Mouse (Mus musculus) lung, postnatal 10 days (tissue): ENCODE results near the gene Mrto4.

Source experiments
- DNase-seq: peaks from one replicate; pipeline ENCODE4 v3.0.0; 2021

Mrto4 gene

DNA sequence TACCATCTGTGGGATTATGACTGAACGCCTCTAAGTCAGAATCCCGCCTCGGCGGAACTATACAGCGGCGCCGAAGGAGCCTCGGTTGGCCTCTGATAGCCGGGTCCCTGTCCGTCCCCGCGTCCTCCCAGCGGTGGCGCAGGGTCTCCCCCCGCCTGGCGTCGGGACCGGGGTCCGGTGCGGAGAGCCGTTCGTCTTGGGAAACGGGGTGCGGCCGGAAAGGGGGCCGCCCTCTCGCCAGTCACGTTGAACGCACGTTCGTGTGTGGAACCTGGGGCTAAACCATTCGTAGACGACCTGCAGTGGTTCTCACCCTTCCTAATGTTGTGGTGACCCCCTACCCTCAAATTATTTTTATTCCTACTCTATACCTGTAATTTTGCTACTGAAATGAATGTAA lies 14.2 kb downstream of the Mrto4 start:
- DNase-seq: no peak

- DNase-seq: peak; percentile 88
These were observed 15.4 kb downstream of the Mrto4 start for GRCm38 (mm10) chr4:139336822-139337483.

GRCm38 (mm10) chr4:139335507-139335906 lies 16.9 kb downstream of the Mrto4 start:
- DNase-seq: no peak

- no peak for DNase-seq
These were observed 17.6 kb downstream of the Mrto4 start for GRCm38 (mm10) chr4:139334631-139335295.

DNA sequence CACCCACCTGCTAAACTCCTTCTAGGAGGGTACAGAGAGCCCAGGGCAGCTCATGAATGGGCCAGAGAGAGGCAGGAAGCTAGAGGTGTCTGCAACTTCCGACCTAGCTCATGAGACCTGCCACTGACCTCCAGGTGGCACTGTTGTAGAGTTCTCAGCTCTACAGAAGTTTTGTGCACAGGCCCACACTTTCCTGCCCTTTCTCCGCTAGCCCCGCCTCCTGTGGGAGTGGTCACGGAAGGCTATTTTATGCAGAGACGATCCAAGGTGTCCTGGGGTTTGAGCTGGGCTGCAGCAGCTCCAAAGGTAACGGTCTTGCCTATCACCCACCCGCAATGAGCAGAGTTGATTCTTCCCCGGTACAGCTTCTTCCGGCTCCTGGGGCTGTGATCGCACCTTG lies 21.8 kb downstream of the Mrto4 start:
- peak; percentile 91 for DNase-seq

DNA sequence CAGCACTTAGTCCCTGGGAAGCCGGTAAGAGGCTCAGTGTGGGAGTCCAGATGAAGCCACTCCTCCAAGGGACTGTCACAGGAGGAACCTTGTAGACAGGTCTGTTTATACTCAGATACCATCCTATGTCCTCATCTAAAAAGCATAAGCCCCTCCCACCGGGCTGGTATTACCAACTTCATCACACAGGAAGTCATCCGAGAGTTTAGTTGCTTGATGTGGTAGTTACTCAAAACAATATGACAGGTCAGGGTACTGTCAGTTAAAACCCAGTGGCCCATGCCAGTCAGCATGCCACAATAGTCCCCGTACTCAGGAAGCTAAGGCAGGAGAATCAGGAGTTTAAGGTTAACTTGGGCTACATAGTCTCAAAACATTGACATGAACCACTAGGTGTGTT lies 32.6 kb downstream of the Mrto4 start:
- no peak for DNase-seq

GRCm38 (mm10) chr4:139318449-139318848 lies 33.9 kb downstream of the Mrto4 start:
- no peak for DNase-seq

DNA sequence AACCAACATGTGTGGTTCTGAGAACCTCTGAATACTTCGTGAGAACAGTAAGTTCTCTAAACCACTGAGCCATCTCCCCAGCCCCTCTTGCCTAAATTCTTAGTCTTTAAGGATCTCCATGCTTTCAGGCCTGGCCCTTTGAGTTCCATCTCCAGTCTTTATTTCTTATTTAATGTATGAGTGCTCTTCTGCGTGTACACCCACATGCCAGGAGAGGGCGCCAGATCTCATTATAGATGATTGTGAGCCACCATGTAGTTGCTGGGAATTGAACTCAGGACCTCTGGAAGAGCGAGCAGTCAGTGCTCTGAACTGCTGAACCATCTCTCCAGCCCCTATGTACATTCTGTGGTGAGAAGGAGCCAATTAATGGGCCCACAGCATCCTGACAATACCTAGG lies 39.7 kb downstream of the Mrto4 start:
- DNase-seq: peak; percentile 56

DNA sequence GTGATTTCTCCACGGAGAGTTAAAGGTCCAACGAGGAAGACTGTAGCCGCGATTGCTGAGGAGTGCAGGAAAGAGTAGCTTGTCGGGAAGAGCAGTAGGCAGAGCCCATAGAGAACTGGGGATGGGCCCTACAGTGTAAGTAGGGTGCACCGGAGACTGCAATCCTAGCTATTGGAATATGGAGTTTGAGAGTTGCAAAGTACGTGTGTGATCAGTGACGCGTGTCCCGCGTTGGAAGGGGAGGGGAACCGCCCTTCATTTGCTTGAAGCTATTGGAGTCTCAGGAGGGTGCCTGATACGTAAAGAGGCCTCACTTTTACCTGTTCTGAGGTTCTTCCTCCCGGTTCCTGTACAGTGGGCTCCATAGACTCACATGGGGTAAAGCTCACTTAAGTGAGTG lies 40.7 kb downstream of the Mrto4 start:
- no peak for DNase-seq

DNA sequence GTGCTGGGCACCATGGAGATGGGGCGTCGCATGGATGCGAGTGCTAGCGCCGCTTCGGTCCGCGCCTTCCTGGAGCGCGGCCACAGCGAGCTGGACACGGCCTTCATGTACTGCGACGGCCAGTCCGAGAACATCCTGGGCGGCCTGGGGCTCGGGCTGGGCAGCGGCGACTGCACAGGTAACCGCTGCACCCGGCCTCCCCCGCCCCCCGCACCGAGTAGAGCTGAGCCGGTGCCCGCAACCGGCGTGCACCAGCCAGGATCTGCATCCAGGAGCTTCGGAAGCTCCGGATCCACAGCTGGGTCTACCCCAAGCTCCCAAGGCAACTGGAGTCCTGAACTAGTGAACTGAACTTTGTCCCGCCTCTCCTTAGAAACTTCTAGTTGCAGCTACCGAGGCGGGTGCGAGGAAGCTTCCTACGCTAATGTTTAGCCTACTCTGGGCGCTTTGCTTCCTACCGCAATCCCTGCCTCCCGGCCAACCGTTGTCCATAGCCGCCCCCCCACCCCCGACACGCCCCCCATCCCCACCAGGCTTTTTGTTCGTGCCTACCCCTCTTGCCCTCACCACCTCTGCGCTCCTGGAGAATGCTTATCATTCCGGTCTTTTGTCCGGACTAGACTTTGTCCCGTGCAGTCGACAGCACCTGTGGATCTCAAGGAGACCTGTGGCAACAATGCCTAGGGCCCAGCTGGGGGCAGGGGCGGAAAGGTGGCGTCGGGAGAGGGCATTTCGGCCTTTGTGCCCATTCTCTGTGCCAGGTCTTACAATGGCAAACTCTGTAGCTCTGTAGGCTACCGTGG lies 41.3 kb downstream of the Mrto4 start:
- no peak for DNase-seq

DNA sequence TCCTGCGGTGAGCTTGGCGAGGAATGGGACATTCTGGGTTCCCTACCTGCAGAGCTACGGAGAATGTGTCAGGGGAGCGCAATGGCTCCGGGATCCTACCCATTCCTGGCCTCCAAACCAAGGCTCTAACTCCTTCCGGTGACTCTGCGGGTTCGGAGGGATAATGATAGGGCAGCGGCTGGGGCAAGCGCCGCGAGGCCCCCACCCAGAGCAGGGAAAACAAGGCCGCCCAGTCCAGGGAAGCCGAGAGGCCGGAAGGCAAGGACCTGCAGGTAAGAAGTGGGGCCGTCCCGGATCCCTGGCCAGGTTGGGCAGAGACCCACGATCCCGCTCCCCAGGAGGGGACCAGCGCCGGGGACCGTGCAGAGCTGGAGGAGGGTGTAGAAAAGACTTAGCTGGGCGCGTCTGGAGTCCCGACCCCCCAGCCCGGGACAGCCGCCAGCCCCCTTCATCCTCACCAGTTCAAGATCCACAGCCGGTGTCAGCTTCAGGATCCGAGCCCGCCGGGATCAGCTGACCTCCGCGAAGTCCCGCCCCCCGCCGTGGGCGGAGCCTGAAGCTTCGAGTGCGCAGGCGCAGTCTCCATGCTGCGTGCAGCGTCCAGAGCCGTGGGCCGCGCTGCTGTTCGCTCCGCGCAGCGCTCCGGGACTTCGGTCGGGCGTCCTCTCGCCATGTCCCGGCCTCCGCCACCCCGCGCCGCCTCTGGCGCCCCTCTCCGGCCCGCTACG lies 42.0 kb downstream of the Mrto4 start, which contains the start of the genes Pqlc2 and Akr7a5:
Gene Pqlc2, minus strand, starts transcription at position 538 of the 728 bp plus-strand sequence.
Gene Akr7a5, plus strand, starts transcription at position 574 of the 728 bp plus-strand sequence.
- peak; percentile 98 for DNase-seq

- DNase-seq: no peak
These were observed 42.7 kb downstream of the Mrto4 start for GRCm38 (mm10) chr4:139309651-139310050.

DNA sequence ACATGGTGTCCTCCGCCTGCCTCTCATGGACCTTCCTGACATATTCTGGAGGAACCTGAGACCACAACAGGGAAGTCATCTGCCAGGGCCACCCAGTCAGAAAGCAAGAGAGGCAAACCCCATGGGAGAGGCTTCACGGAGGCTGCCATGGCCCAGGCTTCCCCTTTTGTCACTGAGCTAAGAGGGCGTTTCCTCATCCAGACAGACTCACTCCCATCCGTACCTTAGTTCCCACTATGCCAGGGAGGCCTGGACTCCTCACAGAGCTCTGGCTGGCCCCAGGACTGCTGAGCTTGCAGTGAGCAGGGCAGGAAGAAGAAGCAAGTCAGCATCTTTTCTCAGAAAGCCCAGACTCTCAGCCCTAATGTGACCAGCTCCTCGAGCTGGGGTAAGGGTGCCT lies 44.5 kb downstream of the Mrto4 start:
- no peak for DNase-seq

DNA sequence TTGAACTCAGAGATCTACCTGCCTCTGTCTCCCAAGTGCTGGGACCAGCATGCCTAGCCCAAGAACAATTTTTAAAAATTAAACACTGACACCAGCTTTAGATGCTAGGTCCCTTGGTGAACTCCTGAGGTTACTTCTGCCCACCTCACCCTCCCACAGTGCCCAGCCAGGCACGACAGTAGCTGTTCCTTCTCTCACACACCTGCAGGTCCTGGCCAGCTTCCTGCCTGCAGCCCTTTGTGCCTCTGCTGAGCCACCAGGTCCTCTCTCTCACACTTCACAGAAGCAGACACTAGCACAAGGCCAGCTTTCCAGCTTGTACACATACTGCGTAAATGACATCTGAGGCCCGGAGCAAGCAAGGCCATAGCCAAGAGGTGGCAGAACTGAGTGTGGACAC lies 46.9 kb downstream of the Mrto4 start:
- DNase-seq: no peak

- no peak for DNase-seq
These were observed 50.1 kb downstream of the Mrto4 start for GRCm38 (mm10) chr4:139302241-139302640.

DNA sequence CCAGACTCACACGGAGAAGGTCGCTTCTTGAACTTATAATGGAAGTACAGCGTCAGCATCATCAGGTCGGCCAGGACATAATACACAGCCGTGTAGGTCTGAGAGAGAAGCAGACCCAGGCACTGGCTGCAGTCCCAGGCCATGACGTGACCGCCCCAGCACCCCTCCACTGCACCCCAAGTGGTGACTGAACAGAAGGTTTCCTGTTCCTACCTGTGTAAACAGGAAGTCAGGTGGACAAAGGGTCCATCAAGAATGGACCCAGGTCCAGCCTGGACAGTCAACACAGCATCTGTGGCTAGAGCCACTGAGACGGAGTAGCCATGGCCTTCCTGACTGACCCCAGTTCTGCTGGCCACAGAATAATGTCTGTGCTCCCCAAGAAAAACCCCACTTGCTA lies 50.6 kb downstream of the Mrto4 start:
- no peak for DNase-seq

GRCm38 (mm10) chr4:139298671-139299366 lies 53.6 kb downstream of the Mrto4 start:
- peak; percentile 65 for DNase-seq

- peak; percentile 55 for DNase-seq
These were observed 54.8 kb downstream of the Mrto4 start for GRCm38 (mm10) chr4:139297566-139297965.
